Mouse (Mus musculus) liver, embryonic 14.5 days (tissue): ENCODE measurements around the gene Romo1.
"Not testable (repeated sequence)": the region's sequence is repeated elsewhere in the genome, so short reads cannot be mapped to it uniquely, and the experiment has no call there.

Source experiments
- CTCF ChIP-seq: IDR thresholded peaks from 2 replicates; pipeline ENCODE4 v1.5.1; 2016; ENCODE audit warnings: antibody characterized with exemption, low read depth, control low read depth
- EP300 ChIP-seq: IDR thresholded peaks from 2 replicates; pipeline ENCODE4 v1.6.1; 2016; ENCODE audit warnings: antibody characterized with exemption, low read depth

GRCm38 (mm10) chr2:156112080-156112423 is 31.8 kb upstream of the Romo1 start:
- not testable (repeated sequence) for TF ChIP-seq CTCF, EP300
